Mouse (Mus musculus) CH12.LX (cell line): Measurements from ENCODE around the gene Ube2e1. TPM values are rescaled to one million over a fixed set of nuclear protein-coding genes. Genes with fewer than 3 reads are reported as not detected.

Experiments
- DNase-seq: peaks from one replicate; pipeline ENCODE4 v3.0.0-alpha.2; 2013; ENCODE audit errors: extremely low read depth
- H3K27ac ChIP-seq: 2 replicates; pipeline ENCODE4 v1.5.1; 2012; ENCODE audit warnings: low read depth, mild to moderate bottlenecking, control low read depth, moderate library complexity; ENCODE audit not compliant: insufficient read depth
- H3K27me3 ChIP-seq: replicated peaks from 2 replicates; pipeline ENCODE3; 2012; ENCODE audit warnings: inconsistent platforms
- H3K36me3 ChIP-seq, 2 experiments: replicated peaks in 1 of 2; 2 replicates each; pipeline versions ENCODE3 to v1.6.1; 2012; ENCODE audit warnings: inconsistent platforms in 1 of 2, low read length in 1 of 2, mild to moderate bottlenecking in 1 of 2, mixed read lengths in 1 of 2, moderate library complexity in 1 of 2; ENCODE audit not compliant: control insufficient read depth in 1 of 2, insufficient read depth in 1 of 2
- H3K4me1 ChIP-seq, 2 experiments: 2 replicates each; pipeline ENCODE4 v1.6.1; 2012; ENCODE audit warnings: inconsistent platforms in 1 of 2, moderate library complexity in 1 of 2; ENCODE audit not compliant: insufficient read depth in 2 of 2, control insufficient read depth in 1 of 2
- H3K4me2 ChIP-seq: 2 replicates; pipeline ENCODE4 v1.6.1; 2012; ENCODE audit warnings: low read depth, mild to moderate bottlenecking, control low read depth; ENCODE audit not compliant: poor library complexity, insufficient read depth, severe bottlenecking
- H3K4me3 ChIP-seq, 3 experiments: fragments of 150-350 bp in 1 of 3; sonication (generic) in 1 of 3; replicated peaks in 1 of 3; 2 replicates each; pipeline versions ENCODE3 to v1.5.1; 2011 to 2012; ENCODE audit warnings: low read depth in 2 of 3, low read length in 2 of 3, mild to moderate bottlenecking in 2 of 3, moderate library complexity in 2 of 3, control low read depth in 1 of 3, improper control_type of control experiment in 1 of 3, inconsistent platforms in 1 of 3, mixed read lengths in 1 of 3; ENCODE audit not compliant: poor library complexity in 1 of 3
- H3K79me2 ChIP-seq: replicated peaks from 2 replicates; pipeline ENCODE4 v1.6.1; 2012; ENCODE audit warnings: mild to moderate bottlenecking, moderate library complexity; ENCODE audit not compliant: control insufficient read depth, poor library complexity, insufficient read depth, severe bottlenecking; ENCODE audit errors: extremely low read depth
- H3K9ac ChIP-seq: 2 replicates; pipeline ENCODE4 v1.6.1; 2012; ENCODE audit warnings: low read depth, mild to moderate bottlenecking, control low read depth, moderate library complexity; ENCODE audit not compliant: insufficient read depth
- H3K9me3 ChIP-seq: replicated peaks from 2 replicates; pipeline ENCODE3; 2012; ENCODE audit warnings: low read length, inconsistent platforms, mixed read lengths
- CHD1 ChIP-seq: IDR thresholded peaks from 2 replicates; pipeline ENCODE4 v1.6.1; 2012; ENCODE audit warnings: low read depth, low read length, improper control_type of control experiment, inconsistent platforms
- CHD2 ChIP-seq: IDR thresholded peaks from 2 replicates; pipeline ENCODE4 v1.6.1; 2011; ENCODE audit warnings: low read length, improper control_type of control experiment
- E2F4 ChIP-seq: IDR thresholded peaks from 2 replicates; pipeline ENCODE4 v1.6.1; 2011; ENCODE audit warnings: low read depth, low read length, improper control_type of control experiment; ENCODE audit not compliant: insufficient replicate concordance
- ELF1 ChIP-seq: IDR thresholded peaks from 2 replicates; pipeline ENCODE4 v1.6.1; 2014; ENCODE audit warnings: low read depth, mild to moderate bottlenecking, inconsistent platforms, low read length, improper control_type of control experiment
- EP300 ChIP-seq: IDR thresholded peaks from 2 replicates; pipeline ENCODE4 v1.6.1; 2011; ENCODE audit warnings: low read length, improper control_type of control experiment
- ETS1 ChIP-seq: conservative IDR thresholded peaks from 2 replicates; pipeline ENCODE4 v1.6.1; 2012; ENCODE audit warnings: low read depth, mild to moderate bottlenecking, inconsistent platforms, low read length, improper control_type of control experiment, moderate library complexity
- IRF4 ChIP-seq: IDR thresholded peaks from 2 replicates; pipeline ENCODE4 v1.6.1; 2014; ENCODE audit warnings: low read depth, mild to moderate bottlenecking, inconsistent platforms, low read length, improper control_type of control experiment
- MAFK ChIP-seq: IDR thresholded peaks from 2 replicates; pipeline ENCODE4 v1.6.1; 2011; ENCODE audit warnings: low read length, improper control_type of control experiment; ENCODE audit not compliant: insufficient replicate concordance
- MAX ChIP-seq: IDR thresholded peaks from 2 replicates; pipeline ENCODE4 v1.6.1; 2011; ENCODE audit warnings: low read length, improper control_type of control experiment
- MAZ ChIP-seq: IDR thresholded peaks from 2 replicates; pipeline ENCODE4 v1.6.1; 2012; ENCODE audit warnings: low read depth, mild to moderate bottlenecking, inconsistent platforms, low read length, improper control_type of control experiment, moderate library complexity
- MYC ChIP-seq: IDR thresholded peaks from 2 replicates; pipeline ENCODE4 v1.6.1; 2011; ENCODE audit warnings: low read depth, mild to moderate bottlenecking, improper control_type of control experiment, low read length
- POLR2AphosphoS2 ChIP-seq: IDR thresholded peaks from 2 replicates; pipeline ENCODE4 v1.6.1; 2011; ENCODE audit warnings: low read depth, low read length, improper control_type of control experiment
- RAD21 ChIP-seq: IDR thresholded peaks from 2 replicates; pipeline ENCODE4 v1.6.1; 2011; ENCODE audit warnings: low read depth, mild to moderate bottlenecking, low read length, improper control_type of control experiment, moderate library complexity
- RCOR1 ChIP-seq: conservative IDR thresholded peaks from 2 replicates; pipeline ENCODE4 v1.6.1; 2012; ENCODE audit warnings: low read depth, mild to moderate bottlenecking, inconsistent platforms, low read length, improper control_type of control experiment
- SIN3A ChIP-seq: IDR thresholded peaks from 2 replicates; pipeline ENCODE4 v1.6.1; 2012; ENCODE audit warnings: low read length, improper control_type of control experiment, inconsistent platforms
- SMC3 ChIP-seq: IDR thresholded peaks from 2 replicates; pipeline ENCODE4 v1.6.1; 2011; ENCODE audit warnings: low read depth, low read length, improper control_type of control experiment
- TBP ChIP-seq: conservative IDR thresholded peaks from 2 replicates; pipeline ENCODE4 v1.6.1; 2011; ENCODE audit warnings: low read depth, low read length, improper control_type of control experiment
- TCF12 ChIP-seq: IDR thresholded peaks from 2 replicates; pipeline ENCODE4 v1.6.1; 2014; ENCODE audit warnings: low read depth, mild to moderate bottlenecking, inconsistent platforms, low read length, improper control_type of control experiment
- USF2 ChIP-seq: conservative IDR thresholded peaks from 2 replicates; pipeline ENCODE4 v1.6.1; 2011; ENCODE audit warnings: low read depth, low read length, improper control_type of control experiment
- ZMIZ1 ChIP-seq: IDR thresholded peaks from 2 replicates; pipeline ENCODE4 v1.6.1; 2012; ENCODE audit warnings: low read depth, mild to moderate bottlenecking, inconsistent platforms, low read length, improper control_type of control experiment
- ZNF384 ChIP-seq: IDR thresholded peaks from 2 replicates; pipeline ENCODE4 v1.6.1; 2012; ENCODE audit warnings: low read depth, low read length, improper control_type of control experiment, inconsistent platforms
- dilution Hi-C: fragments of 300-500 bp; cut with MboI; formaldehyde crosslinking; loops from 2 replicates; pipeline ENCODE4 v1.14.3; 2020; ENCODE audit warnings: low sequenced_read_pairs; ENCODE audit not compliant: extremely low pct_unique_long_range_greater_than_20kb, extremely low pct_ligation_motif_present
- in situ Hi-C: fragments of 300-500 bp; cut with MboI; formaldehyde crosslinking; loops from 3 replicates; pipeline ENCODE4 v1.14.3; 2019; ENCODE audit warnings: low sequenced_read_pairs, low pct_ligation_motif_present, low pct_unique_long_range_greater_than_20kb, mixed read lengths
- polyA plus RNA-seq: library from polyadenylated mRNA; unstranded; fragments of >175 nt; gene quantifications from 2 replicates; pipeline ENCODE4 v1.2.1, GENCODE M21; 2012; ENCODE audit warnings: low read depth; ENCODE audit not compliant: insufficient read length
- total RNA-seq, 2 experiments: library from RNA; depleted of rRNA; stranded (reverse); fragments of 300-350 nt in 1 of 2; fragments of >200 nt in 1 of 2; gene quantifications; 2 replicates each; pipeline ENCODE4 v1.2.3; 2012 to 2014

The Ube2e1 gene
- total and polyA plus RNA-seq, 3 experiments = 28.1 to 202 (median 183) TPM

GRCm38 (mm10) chr14:18369031-18369430, 37.4 kb upstream of the Ube2e1 start:
- in situ Hi-C loops = no loop called here
- no peaks in the 10 kb centered on the region for H3K79me2 ChIP-seq
- H3K9ac ChIP-seq = no peak overlapping the region
- no peaks in the 10 kb centered on the region for H3K4me1 ChIP-seq
- dilution Hi-C loops = no loop called here
- no peak overlapping the region for H3K4me3 ChIP-seq
- H3K27ac ChIP-seq = no peak overlapping the region
- DNase-seq = no peak
- H3K4me2 ChIP-seq = no peak overlapping the region
- H3K9me3 ChIP-seq = no peaks in the 10 kb centered on the region
- TF ChIP-seq ELF1 (no peak), SIN3A (no peak), E2F4 (no peak), ETS1 (no peak), SMC3 (no peak), MYC (no peak), RAD21 (no peak), ZMIZ1 (no peak), RCOR1 (no peak)
- H3K36me3 ChIP-seq = no peaks in the 10 kb centered on the region
- H3K27me3 ChIP-seq = no peaks in the 10 kb centered on the region

- TF ChIP-seq ZMIZ1 (no peak), CHD1 (no peak), CHD2 (no peak), TBP (no peak), MAFK (no peak), MAX (no peak), RAD21 (no peak), EP300 (no peak), USF2 (no peak), IRF4 (no peak), TCF12 (no peak), ETS1 (no peak), ELF1 (no peak), ZNF384 (no peak), MYC (no peak), POLR2AphosphoS2 (no peak), MAZ (no peak)
- H3K27me3 ChIP-seq = no peaks in the 10 kb centered on the region
- H3K9me3 ChIP-seq = no peaks in the 10 kb centered on the region
- no peaks in the 10 kb centered on the region for H3K79me2 ChIP-seq
- no peaks in the 10 kb centered on the region for H3K4me1 ChIP-seq
- H3K9ac ChIP-seq = no peak overlapping the region
- H3K36me3 ChIP-seq = no peaks in the 10 kb centered on the region
- H3K4me3 ChIP-seq = no peak overlapping the region
- no peak overlapping the region for H3K4me2 ChIP-seq
- H3K27ac ChIP-seq = no peak overlapping the region
- in situ Hi-C loops = no loop called here
- DNase-seq = no peak
- dilution Hi-C loops = no loop called here
These were observed 35.4 kb upstream of the Ube2e1 start for GRCm38 (mm10) chr14:18367025-18367424.
